Mouse (Mus musculus): ENCODE measurements around the gene Igf2bp2. TPM values are rescaled to one million over a fixed set of nuclear protein-coding genes. Genes with fewer than 3 reads are reported as not detected.

Igf2bp2 gene
- total and polyA plus RNA-seq, 3 experiments = 0.43 to 1.5 (median 0.51) TPM

GRCm38 (mm10) chr16:22076620-22076941 is 86.5 kb downstream of the Igf2bp2 start:
- no peak for DNase-seq (ENCODE audit: extremely low read depth)
- H3K27me3 ChIP-seq (replicated peaks) = no peaks in the 10 kb centered on the region
- H3K4me3 ChIP-seq (replicated peaks in 1 of 3; ENCODE audit: low read depth in 2 of 3, low read length in 2 of 3, poor library complexity in 1 of 3) = no peak overlapping the region
- no peak overlapping the region for H3K4me2 ChIP-seq (ENCODE audit: insufficient read depth, low read depth, poor library complexity, severe bottlenecking)
- no peak overlapping the region for H3K27ac ChIP-seq (ENCODE audit: insufficient read depth, low read depth)
- H3K79me2 ChIP-seq (replicated peaks; ENCODE audit: control insufficient read depth, extremely low read depth, insufficient read depth, poor library complexity, severe bottlenecking) = no peaks in the 10 kb centered on the region
- H3K36me3 ChIP-seq (replicated peaks in 1 of 2; ENCODE audit: control insufficient read depth in 1 of 2, insufficient read depth in 1 of 2, low read length in 1 of 2) = no peaks in the 10 kb centered on the region
- in situ Hi-C loops (cut with MboI; ENCODE audit: low pct_ligation_motif_present, low pct_unique_long_range_greater_than_20kb, low sequenced_read_pairs) (no loop called here), dilution Hi-C loops (cut with MboI; ENCODE audit: extremely low pct_ligation_motif_present, extremely low pct_unique_long_range_greater_than_20kb, low sequenced_read_pairs) (no loop called here)
- TF ChIP-seq CHD1 (IDR thresholded peaks at IDR 0.05; ENCODE audit: low read depth, low read length) (no peak), USF1 (IDR thresholded peaks at IDR 0.05; ENCODE audit: low read depth, low read length) (no peak), MAZ (IDR thresholded peaks at IDR 0.05; ENCODE audit: low read depth, low read length) (no peak), SMC3 (IDR thresholded peaks at IDR 0.05; ENCODE audit: low read depth, low read length) (no peak)
- H3K4me1 ChIP-seq (ENCODE audit: control insufficient read depth in 1 of 2, insufficient read depth in 2 of 2) = peaks cover 5 to 7% of the 10 kb centered on the region in 2 experiments
- H3K9ac ChIP-seq (ENCODE audit: insufficient read depth, low read depth) = no peak overlapping the region
- H3K9me3 ChIP-seq (replicated peaks; ENCODE audit: low read length) = no peaks in the 10 kb centered on the region

DNA sequence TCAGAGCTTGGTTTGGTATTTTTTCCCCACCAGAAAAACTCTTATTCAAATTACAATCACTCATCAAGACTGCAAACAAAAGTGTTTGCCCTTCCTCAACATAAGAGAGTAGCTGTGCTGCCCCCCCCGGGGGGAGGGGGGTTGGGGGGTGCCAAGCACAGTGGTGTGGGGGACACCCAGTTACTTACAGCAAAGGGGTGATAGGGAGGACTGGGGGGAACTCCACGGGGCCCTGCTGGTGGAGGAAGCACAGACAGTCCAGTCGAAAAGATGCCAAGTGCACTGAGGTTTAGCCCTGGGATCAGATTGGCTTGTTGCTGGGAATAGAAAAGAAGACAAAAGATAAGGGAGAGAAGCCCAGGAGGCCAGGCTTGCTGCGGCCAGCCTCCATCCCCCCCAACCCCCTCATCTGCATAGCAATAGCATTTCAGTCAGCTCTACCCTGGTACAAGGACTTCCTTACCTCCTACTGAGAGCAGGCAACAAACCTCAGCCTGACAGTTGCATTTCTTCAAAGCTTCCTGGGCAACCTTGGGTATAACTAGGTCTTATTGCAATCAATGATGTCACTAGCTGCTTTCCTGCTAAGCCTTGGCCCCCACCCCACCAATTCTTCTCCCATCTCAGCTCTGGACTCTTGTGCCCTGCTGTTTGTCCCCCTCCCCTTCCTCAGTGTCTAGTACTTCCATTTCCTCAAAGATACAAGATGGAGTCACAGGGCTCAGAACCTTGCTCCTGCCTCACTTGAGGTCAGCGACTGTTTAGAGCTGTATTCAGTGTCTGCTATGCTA is 87.1 kb downstream of the Igf2bp2 start:
- H3K9ac ChIP-seq (ENCODE audit: insufficient read depth, low read depth) = no peak overlapping the region
- H3K4me3 ChIP-seq (replicated peaks in 1 of 3; ENCODE audit: low read depth in 2 of 3, low read length in 2 of 3, poor library complexity in 1 of 3) = no peak overlapping the region
- no peak for DNase-seq (ENCODE audit: extremely low read depth)
- TF ChIP-seq RAD21 (IDR thresholded peaks at IDR 0.05; ENCODE audit: low read depth, low read length) = no peak
- TF ChIP-seq ELF1 (IDR thresholded peaks at IDR 0.05; ENCODE audit: low read depth, low read length) = no peak
- TF ChIP-seq PAX5 (IDR thresholded peaks at IDR 0.05; ENCODE audit: low read length) = no peak
- no peak for TF ChIP-seq HCFC1 (IDR thresholded peaks at IDR 0.05; ENCODE audit: low read depth, low read length)
- TF ChIP-seq NRF1 (IDR thresholded peaks at IDR 0.05; ENCODE audit: low read depth, low read length) = no peak
- no peak for TF ChIP-seq JUND (conservative IDR thresholded peaks at IDR 0.05; ENCODE audit: low read depth, low read length)
- TF ChIP-seq UBTF (IDR thresholded peaks at IDR 0.05; ENCODE audit: low read depth, low read length) = no peak
- TF ChIP-seq CHD2 (IDR thresholded peaks at IDR 0.05; ENCODE audit: low read length) = no peak
- TF ChIP-seq KAT2A (IDR thresholded peaks at IDR 0.05; ENCODE audit: insufficient replicate concordance, low read length) = no peak
- TF ChIP-seq SIN3A (IDR thresholded peaks at IDR 0.05; ENCODE audit: low read length) = no peak
- no peak overlapping the region for H3K27ac ChIP-seq (ENCODE audit: insufficient read depth, low read depth)
- dilution Hi-C loops (cut with MboI; ENCODE audit: extremely low pct_ligation_motif_present, extremely low pct_unique_long_range_greater_than_20kb, low sequenced_read_pairs) (no loop called here), in situ Hi-C loops (cut with MboI; ENCODE audit: low pct_ligation_motif_present, low pct_unique_long_range_greater_than_20kb, low sequenced_read_pairs) (no loop called here)
- no peaks in the 10 kb centered on the region for H3K79me2 ChIP-seq (replicated peaks; ENCODE audit: control insufficient read depth, extremely low read depth, insufficient read depth, poor library complexity, severe bottlenecking)
- H3K36me3 ChIP-seq (replicated peaks in 1 of 2; ENCODE audit: control insufficient read depth in 1 of 2, insufficient read depth in 1 of 2, low read length in 1 of 2) = no peaks in the 10 kb centered on the region
- H3K9me3 ChIP-seq (replicated peaks; ENCODE audit: low read length) = no peaks in the 10 kb centered on the region
- H3K4me2 ChIP-seq (ENCODE audit: insufficient read depth, low read depth, poor library complexity, severe bottlenecking) = peak overlapping the region; percentile 5; the same call in 1 of the 2 replicates
- H3K27me3 ChIP-seq (replicated peaks) = no peaks in the 10 kb centered on the region
- peaks cover 5 to 7% of the 10 kb centered on the region in 2 experiments for H3K4me1 ChIP-seq (ENCODE audit: control insufficient read depth in 1 of 2, insufficient read depth in 2 of 2)

Data from CH12.LX (cell line).